Mouse (Mus musculus): ENCODE measurements around the gene Rnf216. TPM values are rescaled to one million over a fixed set of nuclear protein-coding genes. Genes with fewer than 3 reads are reported as not detected.
A peak's percentile ranks its signal among the peaks of the same experiment; 100 is the strongest.

Rnf216 gene
- 37.0 and 40.7 TPM in 2 replicates for total RNA-seq (2014; rRNA removed)
- 22.1 and 27.5 TPM in 2 replicates for polyA plus RNA-seq (2015; fragmentation: Nextera tagmentation; extraction: Ambion mirVana)

DNA sequence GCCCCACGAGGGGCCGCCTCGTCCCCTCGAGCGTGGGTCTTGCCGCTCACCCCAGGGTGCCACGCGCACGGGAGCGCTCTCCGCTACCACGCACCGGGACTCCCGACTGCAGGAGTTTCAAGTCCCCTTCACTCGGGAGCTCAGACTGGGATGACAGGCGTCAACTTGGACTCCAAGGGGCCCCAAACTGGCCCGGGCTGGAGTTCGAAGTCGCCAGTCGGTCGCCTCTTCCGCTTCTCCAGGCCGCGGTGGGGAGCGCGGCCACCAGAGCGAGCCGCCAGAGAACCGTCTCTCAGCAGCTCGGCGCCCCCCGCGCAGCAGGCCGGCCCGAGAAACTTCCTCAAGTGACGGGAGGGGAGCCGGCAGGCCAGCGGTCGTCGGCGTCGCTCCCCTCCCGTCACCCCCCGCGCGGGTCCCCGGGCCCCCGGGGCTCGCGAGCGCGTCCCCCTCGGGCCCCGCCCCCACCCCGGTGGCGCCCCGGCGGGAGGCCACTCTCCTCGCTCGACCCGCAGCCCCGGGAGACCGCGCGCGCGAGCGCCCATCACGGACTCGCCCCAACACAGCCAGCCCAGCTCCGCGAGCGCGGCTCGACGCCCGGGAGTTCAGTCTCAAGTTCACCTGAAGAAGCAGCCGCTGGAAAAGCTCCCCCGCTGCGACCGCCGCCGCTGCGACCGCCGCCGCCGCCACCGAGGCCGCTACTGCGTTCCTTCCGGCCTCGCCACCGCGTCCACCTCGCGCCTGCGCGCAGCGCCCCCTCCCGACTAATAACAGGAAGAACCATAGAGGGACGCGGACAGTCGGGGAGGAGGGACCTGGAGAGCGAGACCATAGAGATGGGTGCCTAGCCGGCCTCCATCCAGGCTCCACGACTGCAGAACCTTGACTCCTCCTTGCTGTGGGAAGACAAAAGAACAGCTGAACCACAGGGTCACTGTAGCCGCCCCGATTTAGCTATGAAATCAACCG, at the start of gene Rnf216:
Rnf216 (minus strand) TSS at position 714 of the 966 bp plus-strand sequence.
- Histone ChIP-seq H3K9me3 (ENCODE audit: low read length) (no peaks in the 10 kb centered on the region), H3K9ac (replicated peaks; ENCODE audit: low read length, poor library complexity, severe bottlenecking) (peak within 1 kb of the TSS; percentile 72), H3K36me3 (ENCODE audit: insufficient read depth, low read length) (no peaks in the 10 kb centered on the region), H3K4me3 (ENCODE audit: low read depth, low read length) (peak within 1 kb of the TSS; percentile 93), H3K27ac (ENCODE audit: low read depth, low read length) (peak within 1 kb of the TSS; percentile 78), H3K4me2 (ENCODE audit: low read depth, low read length, poor library complexity, severe bottlenecking) (peak within 1 kb of the TSS; percentile 87), H3K4me1 (ENCODE audit: insufficient read depth, low read length) (peaks cover 4% of the 10 kb centered on the region; the same call in 1 of the 2 replicates), H3K27me3 (ENCODE audit: insufficient read depth, low read length) (no peaks in the 10 kb centered on the region)
- DNase-seq (ENCODE audit: low spot score) (peak; percentile 97), ATAC-seq (ENCODE audit: low FRiP score) (peak; percentile 96)
- 1% methylated on average over 68 of the region's 110 CpGs for WGBS
- peak; percentile 85 for TF ChIP-seq CTCF (IDR thresholded peaks at IDR 0.05)

DNA sequence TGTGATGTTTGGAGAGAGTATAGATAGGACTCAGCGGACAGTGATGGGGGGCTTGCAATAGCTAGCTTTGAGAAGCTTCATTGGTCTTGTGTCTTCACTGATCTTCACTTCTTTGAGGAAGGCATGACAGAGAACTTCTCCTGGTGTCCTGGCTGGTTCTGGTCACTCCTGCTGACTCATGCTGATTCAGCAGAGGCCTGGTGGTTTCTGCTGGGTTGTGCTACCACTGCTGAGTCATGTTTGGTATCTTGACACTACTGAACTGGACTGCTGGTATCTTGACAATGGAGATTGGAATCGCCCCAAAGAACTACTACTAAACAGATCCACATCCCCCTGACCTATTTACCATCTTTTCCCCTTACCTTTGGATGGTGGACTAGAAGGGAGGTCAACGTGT, 42.7 kb upstream of the Rnf216 start:
- no peak for TF ChIP-seq CTCF (IDR thresholded peaks at IDR 0.05)
- no peak overlapping the region for H3K27ac ChIP-seq (ENCODE audit: low read depth, low read length)
- no peak for ATAC-seq (ENCODE audit: low FRiP score)
- no peak for DNase-seq (ENCODE audit: low spot score)
- H3K4me3 ChIP-seq (ENCODE audit: low read depth, low read length), result no peak overlapping the region
- no peaks in the 10 kb centered on the region for H3K36me3 ChIP-seq (ENCODE audit: insufficient read depth, low read length)
- H3K4me2 ChIP-seq (ENCODE audit: low read depth, low read length, poor library complexity, severe bottlenecking), result no peak overlapping the region
- no peaks in the 10 kb centered on the region for H3K9me3 ChIP-seq (ENCODE audit: low read length)
- H3K27me3 ChIP-seq (ENCODE audit: insufficient read depth, low read length), result peaks cover 38% of the 10 kb centered on the region
- no peaks in the 10 kb centered on the region for H3K4me1 ChIP-seq (ENCODE audit: insufficient read depth, low read length)
- WGBS, result 88% methylated on average over 3 of the region's 3 CpGs
- H3K9ac ChIP-seq (replicated peaks; ENCODE audit: low read length, poor library complexity, severe bottlenecking), result no peak overlapping the region

DNA sequence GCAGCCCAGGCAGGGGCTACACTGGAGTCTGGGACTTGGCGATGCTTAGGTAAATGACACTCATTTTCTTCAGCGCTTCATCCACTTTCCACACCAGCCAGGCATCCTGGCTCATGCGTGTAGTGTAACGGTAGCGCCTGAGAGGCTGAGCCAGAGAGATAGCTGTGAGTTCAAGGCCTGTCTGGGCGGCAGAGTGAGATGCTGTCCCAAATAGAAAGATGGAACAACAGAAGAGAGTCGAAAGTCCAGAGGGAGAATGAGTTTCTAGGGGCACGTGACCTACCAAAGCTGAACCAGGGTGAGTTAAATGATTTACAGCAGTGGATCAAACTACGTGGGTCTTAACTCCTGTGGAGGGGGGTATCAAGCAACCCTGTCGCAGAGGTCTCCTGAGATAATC, 41.0 kb upstream of the Rnf216 start:
- 91% methylated on average over 10 of the region's 10 CpGs for WGBS
- peaks cover 33% of the 10 kb centered on the region for H3K27me3 ChIP-seq (ENCODE audit: insufficient read depth, low read length)
- ATAC-seq (ENCODE audit: low FRiP score) (no peak), DNase-seq (ENCODE audit: low spot score) (no peak)
- H3K4me1 ChIP-seq (ENCODE audit: insufficient read depth, low read length), result no peaks in the 10 kb centered on the region
- no peak for TF ChIP-seq CTCF (IDR thresholded peaks at IDR 0.05)
- no peaks in the 10 kb centered on the region for H3K9me3 ChIP-seq (ENCODE audit: low read length)
- no peak overlapping the region for H3K27ac ChIP-seq (ENCODE audit: low read depth, low read length)
- H3K9ac ChIP-seq (replicated peaks; ENCODE audit: low read length, poor library complexity, severe bottlenecking), result no peak overlapping the region
- no peak overlapping the region for H3K4me2 ChIP-seq (ENCODE audit: low read depth, low read length, poor library complexity, severe bottlenecking)
- no peak overlapping the region for H3K4me3 ChIP-seq (ENCODE audit: low read depth, low read length)
- H3K36me3 ChIP-seq (ENCODE audit: insufficient read depth, low read length), result no peaks in the 10 kb centered on the region

DNA sequence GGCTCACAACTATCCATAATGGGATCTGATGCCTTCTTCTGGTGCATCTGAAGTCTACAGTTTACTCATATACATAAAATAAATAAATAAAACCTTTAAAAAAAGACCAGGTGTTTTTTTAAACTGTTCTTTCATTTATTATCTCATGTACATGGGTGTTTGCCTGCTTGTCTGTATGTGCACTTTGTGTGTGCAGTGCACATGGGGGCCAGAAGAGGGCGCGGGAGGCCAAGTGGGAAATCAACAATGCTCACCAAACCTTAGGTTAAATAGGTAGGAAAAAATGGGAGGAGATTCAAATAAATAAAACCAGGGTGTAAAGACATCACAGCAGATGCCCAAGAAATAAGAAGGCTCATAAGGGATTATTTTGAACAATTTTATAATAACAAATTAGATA, 37.2 kb upstream of the Rnf216 start:
- no peaks in the 10 kb centered on the region for H3K9me3 ChIP-seq (ENCODE audit: low read length)
- no peak overlapping the region for H3K4me2 ChIP-seq (ENCODE audit: low read depth, low read length, poor library complexity, severe bottlenecking)
- H3K36me3 ChIP-seq (ENCODE audit: insufficient read depth, low read length), result no peaks in the 10 kb centered on the region
- DNase-seq (ENCODE audit: low spot score) (no peak), ATAC-seq (ENCODE audit: low FRiP score) (no peak)
- H3K4me3 ChIP-seq (ENCODE audit: low read depth, low read length), result no peak overlapping the region
- H3K27ac ChIP-seq (ENCODE audit: low read depth, low read length), result no peak overlapping the region
- 0 out of 2 replicates have a peak, but pooled peaks cover 4% of the 10 kb centered on the region for H3K27me3 ChIP-seq (ENCODE audit: insufficient read depth, low read length)
- no peak for TF ChIP-seq CTCF (IDR thresholded peaks at IDR 0.05)
- no peak overlapping the region for H3K9ac ChIP-seq (replicated peaks; ENCODE audit: low read length, poor library complexity, severe bottlenecking)
- 82% methylated on average over 2 of the region's 2 CpGs for WGBS
- no peaks in the 10 kb centered on the region for H3K4me1 ChIP-seq (ENCODE audit: insufficient read depth, low read length)

DNA sequence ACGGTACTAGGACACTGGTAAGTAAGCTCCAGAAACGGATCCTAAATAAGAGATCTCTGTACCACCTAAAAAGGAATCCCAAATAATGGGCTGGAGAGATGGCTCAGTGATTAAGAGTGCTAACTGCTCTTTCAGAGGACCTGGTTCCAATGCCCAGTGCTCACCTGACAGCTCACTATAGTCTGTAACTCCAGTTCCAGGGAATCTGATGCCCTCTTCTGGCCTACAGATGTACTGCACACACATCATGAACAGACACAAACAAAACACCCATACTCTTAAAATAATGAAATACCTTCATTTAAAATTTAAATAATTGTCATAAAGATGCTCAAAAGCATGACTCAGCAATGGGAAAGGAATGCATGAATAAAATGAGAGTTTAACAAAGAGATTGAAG, 36.7 kb upstream of the Rnf216 start:
- no peak for DNase-seq (ENCODE audit: low spot score)
- Histone ChIP-seq H3K9me3 (ENCODE audit: low read length) (no peaks in the 10 kb centered on the region), H3K27ac (ENCODE audit: low read depth, low read length) (no peak overlapping the region), H3K4me3 (ENCODE audit: low read depth, low read length) (no peak overlapping the region), H3K4me1 (ENCODE audit: insufficient read depth, low read length) (no peaks in the 10 kb centered on the region), H3K9ac (replicated peaks; ENCODE audit: low read length, poor library complexity, severe bottlenecking) (no peak overlapping the region), H3K27me3 (ENCODE audit: insufficient read depth, low read length) (no peaks in the 10 kb centered on the region), H3K4me2 (ENCODE audit: low read depth, low read length, poor library complexity, severe bottlenecking) (no peak overlapping the region), H3K36me3 (ENCODE audit: insufficient read depth, low read length) (no peaks in the 10 kb centered on the region)
- 95% methylated on average over 2 of the region's 2 CpGs for WGBS
- no peak; the same call in 1 of the 2 replicates for TF ChIP-seq CTCF (IDR thresholded peaks at IDR 0.05)
- no peak for ATAC-seq (ENCODE audit: low FRiP score)

DNA sequence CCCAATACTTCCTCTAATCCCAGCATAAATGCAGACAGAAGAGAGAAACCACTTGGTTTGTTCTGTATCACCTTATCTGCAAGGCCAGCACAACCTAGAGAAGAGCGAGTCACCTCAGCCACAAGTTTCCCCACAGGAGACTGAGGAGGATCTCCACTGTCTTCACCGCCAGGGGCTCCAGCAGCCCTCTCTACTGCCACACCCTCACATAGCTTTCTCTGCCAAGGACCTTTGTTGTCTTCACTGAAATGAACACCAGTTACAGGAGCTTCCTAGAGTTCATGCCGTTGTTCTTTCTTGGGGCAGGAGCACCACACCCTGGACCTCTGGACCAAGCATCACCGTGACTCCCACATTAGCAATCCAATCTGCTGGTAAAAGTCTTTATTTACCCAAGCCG, 35.9 kb upstream of the Rnf216 start:
- ATAC-seq (ENCODE audit: low FRiP score) (no peak), DNase-seq (ENCODE audit: low spot score) (no peak)
- 97% methylated on average over 5 of the region's 5 CpGs for WGBS

More for the DNA sequence above, 35.9 kb upstream of the Rnf216 start:
- Histone ChIP-seq H3K36me3 (ENCODE audit: insufficient read depth, low read length) (no peaks in the 10 kb centered on the region), H3K9me3 (ENCODE audit: low read length) (no peaks in the 10 kb centered on the region), H3K4me1 (ENCODE audit: insufficient read depth, low read length) (no peaks in the 10 kb centered on the region), H3K4me2 (ENCODE audit: low read depth, low read length, poor library complexity, severe bottlenecking) (no peak overlapping the region), H3K4me3 (ENCODE audit: low read depth, low read length) (no peak overlapping the region), H3K9ac (replicated peaks; ENCODE audit: low read length, poor library complexity, severe bottlenecking) (no peak overlapping the region), H3K27me3 (ENCODE audit: insufficient read depth, low read length) (no peaks in the 10 kb centered on the region), H3K27ac (ENCODE audit: low read depth, low read length) (no peak overlapping the region)
- TF ChIP-seq CTCF (IDR thresholded peaks at IDR 0.05), result no peak
